Mouse (Mus musculus) CD4-positive, CD25-positive, alpha-beta regulatory T cell (primary cell): ENCODE results near the gene Ptgfr. TPM values are rescaled to one million over a fixed set of nuclear protein-coding genes. Genes with fewer than 3 reads are reported as not detected.

Source experiments
- polyA plus RNA-seq: library from polyadenylated mRNA; unstranded; fragments of 100-300 nt; shearing (Covaris generic); gene quantifications from one replicate; pipeline ENCODE4 v1.2.1, GENCODE M21; 2017

The Ptgfr gene
- polyA plus RNA-seq, result not detected

DNA sequence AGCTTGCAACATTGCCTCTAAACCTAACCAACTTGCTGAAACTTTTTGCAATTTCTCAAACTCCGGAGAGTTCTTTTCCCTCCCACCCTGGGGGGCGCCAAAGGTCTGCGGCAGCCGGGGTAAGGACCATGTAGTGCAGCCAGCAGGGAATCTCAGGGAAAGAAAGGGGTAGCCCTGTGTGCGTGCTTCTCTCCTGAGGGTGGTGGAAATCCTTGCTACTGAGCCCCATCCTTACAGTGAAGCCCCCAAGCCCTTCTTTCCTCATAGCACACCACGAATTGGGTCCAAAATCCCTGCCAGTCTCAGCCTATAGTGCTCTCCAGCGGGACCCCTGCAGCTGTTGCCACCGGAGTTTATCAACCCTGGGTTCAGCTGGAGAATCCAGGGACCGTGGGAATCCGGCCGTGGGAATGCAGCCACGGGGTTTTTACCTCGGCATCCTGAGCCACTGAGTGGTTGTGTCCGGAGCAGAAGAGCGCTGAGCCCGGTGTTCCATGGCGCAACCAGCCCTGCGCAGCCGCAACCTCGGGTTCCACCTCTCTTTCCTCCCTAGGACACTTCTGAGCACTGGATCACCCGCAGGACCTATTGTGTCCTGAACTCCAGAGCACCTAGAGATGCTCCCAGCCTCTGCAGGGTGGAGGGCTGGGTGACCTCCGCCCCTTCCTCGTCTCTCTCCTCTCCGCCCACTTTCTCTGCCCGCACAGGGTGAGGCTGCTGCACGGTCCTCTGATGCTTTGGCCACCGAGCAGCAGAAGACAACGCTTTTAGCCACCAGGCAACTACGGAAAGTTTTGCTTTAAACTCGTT, at the start of gene Ptgfr:
TSS of gene Ptgfr (minus strand) at position 760 of the 810 bp plus-strand sequence.

DNA sequence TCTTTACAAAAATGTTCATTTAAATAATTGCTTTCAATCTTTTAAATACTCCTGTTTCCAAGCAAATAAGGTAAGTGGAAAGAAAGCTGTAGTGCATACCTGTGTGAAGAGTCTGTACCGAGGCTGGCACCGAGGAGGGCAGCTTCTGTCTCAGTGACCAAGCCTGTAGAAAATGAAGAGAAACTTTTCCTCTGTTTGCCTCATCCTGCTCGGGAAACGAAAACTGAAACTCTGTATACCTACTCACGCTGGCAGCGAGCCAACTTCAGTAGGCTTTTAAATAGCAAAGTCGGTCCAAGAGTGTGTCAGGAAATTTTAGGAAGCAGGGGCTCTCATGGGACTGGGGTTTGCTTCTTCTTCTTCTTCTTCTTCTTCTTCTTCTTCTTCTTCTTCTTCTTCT, 87.7 kb downstream of the Ptgfr start, which contains the start of gene Ifi44:
TSS of gene Ifi44 (minus strand) at position 224 of the 400 bp plus-strand sequence.

Other genes starting within 250 kb of the Ptgfr start
- gene Ifi44, start 87.7 kb downstream of the Ptgfr start, polyA plus RNA-seq, result 2.4 TPM
- not detected for gene Ifi44l, start 74.7 kb downstream of the Ptgfr start, polyA plus RNA-seq